Mouse (Mus musculus): Measurements from ENCODE around the gene Zmiz2. TPM values are rescaled to one million over a fixed set of nuclear protein-coding genes. Genes with fewer than 3 reads are reported as not detected.
"Not testable (repeated sequence)": the region's sequence is repeated elsewhere in the genome, so short reads cannot be mapped to it uniquely, and the experiment has no call there.

The Zmiz2 gene
- polyA plus RNA-seq, 1 experiment from 2014 or later = 10.3 TPM

GRCm38 (mm10) chr11:6436442-6436841, 47.6 kb downstream of the Zmiz2 start:
- no peak overlapping the region for H3K9ac ChIP-seq (replicated peaks)
- H3K36me3 ChIP-seq = peaks cover 83% of the 10 kb centered on the region
- no peaks in the 10 kb centered on the region for H3K27me3 ChIP-seq
- H3K4me2 ChIP-seq = no peak overlapping the region
- H3K4me1 ChIP-seq (replicated peaks) = no peaks in the 10 kb centered on the region
- 72% methylated on average over 8 of the region's 8 CpGs for WGBS
- H3K27ac ChIP-seq = no peak overlapping the region
- H3K4me3 ChIP-seq (replicated peaks) = no peak overlapping the region
- no peak for ATAC-seq (ENCODE audit: insufficient number of reproducible peaks, insufficient read depth, low FRiP score, low TSS enrichment, low read depth)
- H3K9me3 ChIP-seq = no peaks in the 10 kb centered on the region

DNA sequence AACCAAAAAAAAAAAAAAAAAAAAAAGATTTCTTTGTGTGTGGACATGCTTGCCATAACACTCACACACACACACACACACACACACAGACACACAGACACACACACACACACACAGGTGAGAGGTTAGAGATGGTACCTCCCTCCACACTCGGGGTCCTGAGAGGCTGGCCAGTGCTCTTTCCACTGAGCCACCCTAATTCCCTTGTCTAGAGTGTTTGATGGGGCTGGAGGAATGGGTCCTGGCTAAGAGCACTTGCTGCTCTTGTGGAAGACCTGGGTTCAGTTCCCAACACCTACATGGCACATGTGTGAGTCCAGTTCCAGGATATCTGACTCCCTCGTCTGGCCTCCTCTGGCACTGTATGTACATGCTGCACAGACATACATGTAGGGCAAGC, 48.8 kb downstream of the Zmiz2 start:
- Histone ChIP-seq H3K36me3 (peaks cover 73% of the 10 kb centered on the region), H3K4me1 (replicated peaks) (no peaks in the 10 kb centered on the region), H3K27me3 (no peaks in the 10 kb centered on the region), H3K27ac (no peak overlapping the region), H3K4me2 (no peak overlapping the region), H3K4me3 (replicated peaks) (no peak overlapping the region), H3K9ac (replicated peaks) (no peak overlapping the region), H3K9me3 (no peaks in the 10 kb centered on the region)
- WGBS = 86% methylated on average over 2 of the region's 2 CpGs
- ATAC-seq (ENCODE audit: insufficient number of reproducible peaks, insufficient read depth, low FRiP score, low TSS enrichment, low read depth) = no peak

- Histone ChIP-seq H3K36me3 (peaks cover 48% of the 10 kb centered on the region), H3K27ac (no peak overlapping the region), H3K9me3 (no peaks in the 10 kb centered on the region), H3K4me3 (replicated peaks) (no peak overlapping the region), H3K27me3 (no peaks in the 10 kb centered on the region), H3K9ac (replicated peaks) (no peak overlapping the region), H3K4me1 (replicated peaks) (no peaks in the 10 kb centered on the region; the same call in 1 of the 2 replicates), H3K4me2 (no peak overlapping the region)
- ATAC-seq (ENCODE audit: insufficient number of reproducible peaks, insufficient read depth, low FRiP score, low TSS enrichment, low read depth) = no peak
- 96% methylated on average over 4 of the region's 4 CpGs for WGBS
Measured at GRCm38 (mm10) chr11:6440171-6440570, 51.3 kb downstream of the Zmiz2 start.

DNA sequence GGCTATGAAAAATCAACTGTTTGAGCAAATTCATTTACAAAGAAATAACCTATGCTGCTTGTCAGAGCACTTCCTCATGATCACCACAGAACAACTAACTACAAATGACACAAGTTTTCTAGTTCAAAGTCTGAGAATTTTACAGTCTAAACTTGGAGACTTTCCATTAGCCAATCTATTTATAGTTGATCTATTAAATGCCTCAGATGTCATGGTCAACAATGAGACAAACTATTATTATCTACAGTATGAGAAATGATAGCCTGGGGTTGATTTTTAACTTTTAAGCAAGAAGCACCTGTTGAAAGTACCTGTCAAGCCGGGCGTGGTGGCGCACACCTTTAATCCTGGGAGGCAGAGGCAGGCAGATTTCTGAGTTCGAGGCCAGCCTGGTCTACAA, 53.7 kb downstream of the Zmiz2 start:
- WGBS = 94% methylated on average over 4 of the region's 4 CpGs
- Histone ChIP-seq H3K27ac (no peak overlapping the region), H3K4me2 (no peak overlapping the region), H3K4me3 (replicated peaks) (no peak overlapping the region), H3K9ac (replicated peaks) (no peak overlapping the region), H3K9me3 (no peaks in the 10 kb centered on the region), H3K36me3 (peaks cover 25% of the 10 kb centered on the region), H3K4me1 (replicated peaks) (no peaks in the 10 kb centered on the region; the same call in 1 of the 2 replicates), H3K27me3 (no peaks in the 10 kb centered on the region)
- no peak for ATAC-seq (ENCODE audit: insufficient number of reproducible peaks, insufficient read depth, low FRiP score, low TSS enrichment, low read depth)

GRCm38 (mm10) chr11:6443102-6443501, 54.2 kb downstream of the Zmiz2 start:
- Histone ChIP-seq H3K4me1 (replicated peaks) (no peaks in the 10 kb centered on the region; the same call in 1 of the 2 replicates), H3K4me2 (peak overlapping the region; percentile 81), H3K27ac (no peak overlapping the region; the same call in 1 of the 2 replicates), H3K4me3 (replicated peaks) (peak overlapping the region; percentile 70), H3K9ac (replicated peaks) (peak overlapping the region; percentile 89), H3K27me3 (no peaks in the 10 kb centered on the region), H3K36me3 (peaks cover 19% of the 10 kb centered on the region), H3K9me3 (no peaks in the 10 kb centered on the region)
- 63% methylated on average over 4 of the region's 4 CpGs for WGBS
- ATAC-seq (ENCODE audit: insufficient number of reproducible peaks, insufficient read depth, low FRiP score, low TSS enrichment, low read depth) = no peak

DNA sequence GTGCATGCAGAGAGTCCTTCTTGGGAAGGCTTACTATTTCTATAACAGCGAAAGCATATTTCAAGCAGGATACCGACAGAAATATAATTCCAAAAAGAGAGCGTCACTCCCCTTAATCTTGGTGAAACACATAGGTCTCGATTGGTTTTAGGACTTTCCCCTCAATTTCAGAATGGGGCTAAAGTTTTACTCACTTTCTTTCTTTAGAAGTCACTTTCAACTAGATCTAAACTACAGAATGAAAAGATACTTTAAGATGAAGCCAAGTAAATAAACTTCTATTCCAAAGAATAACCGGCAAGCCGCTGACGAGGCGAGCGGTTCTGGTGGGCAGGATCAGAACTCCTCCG, 54.8 kb downstream of the Zmiz2 start:
- 1% methylated on average over 10 of the region's 10 CpGs for whole genome bisulfite sequencing
- no peak for ATAC-seq (ENCODE audit: insufficient number of reproducible peaks, insufficient read depth, low FRiP score, low TSS enrichment, low read depth)
- H3K27me3 ChIP-seq = no peaks in the 10 kb centered on the region

GRCm38 (mm10) chr11:6444077-6444853, 55.4 kb downstream of the Zmiz2 start, which contains the start of gene H2afv:
H2afv (minus strand) TSS chr11:6444443.
- Histone ChIP-seq H3K27me3 (no peaks in the 10 kb centered on the region), H3K4me3 (replicated peaks) (peak within 1 kb of the TSS; percentile 70), H3K9ac (replicated peaks) (peak within 1 kb of the TSS; percentile 89), H3K4me1 (replicated peaks) (no peaks in the 10 kb centered on the region; the same call in 1 of the 2 replicates), H3K4me2 (peak within 1 kb of the TSS; percentile 81), H3K9me3 (no peaks in the 10 kb centered on the region), H3K27ac (peak within 1 kb of the TSS; percentile 97), H3K36me3 (peaks cover 11% of the 10 kb centered on the region; the same call in 1 of the 2 replicates)
- peak; percentile 99 for ATAC-seq (ENCODE audit: insufficient number of reproducible peaks, insufficient read depth, low FRiP score, low TSS enrichment, low read depth)
- WGBS = under 1% methylated on average over 72 of the region's 80 CpGs

More for the DNA sequence above, 54.8 kb downstream of the Zmiz2 start:
- peak overlapping the region; percentile 97 for H3K27ac ChIP-seq
- peak overlapping the region; percentile 89 for H3K9ac ChIP-seq (replicated peaks)
- peak overlapping the region; percentile 70 for H3K4me3 ChIP-seq (replicated peaks)
- no peaks in the 10 kb centered on the region for H3K9me3 ChIP-seq
- H3K36me3 ChIP-seq = peaks cover 13% of the 10 kb centered on the region
- H3K4me1 ChIP-seq (replicated peaks) = no peaks in the 10 kb centered on the region; the same call in 1 of the 2 replicates
- H3K4me2 ChIP-seq = peak overlapping the region; percentile 81

DNA sequence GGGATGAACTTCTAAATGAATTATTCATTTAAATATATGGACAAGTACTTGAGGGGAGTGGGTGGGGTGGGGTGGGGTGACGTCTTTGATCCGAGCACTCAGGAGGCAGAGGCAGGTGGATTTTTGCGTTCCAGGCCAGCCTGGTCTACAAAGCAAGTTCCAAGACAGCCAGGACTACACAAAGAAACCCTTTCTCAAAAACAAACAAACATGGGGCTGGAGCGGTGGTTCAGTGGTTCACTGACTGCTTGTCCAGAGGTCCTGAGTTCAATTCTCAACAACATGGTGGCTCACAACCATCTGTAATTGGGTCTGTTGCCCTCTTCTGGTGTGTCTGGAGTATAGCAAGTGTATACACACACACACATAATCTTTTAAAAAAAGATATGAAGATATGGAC, 56.6 kb downstream of the Zmiz2 start:
- Histone ChIP-seq H3K4me3 (replicated peaks) (no peak overlapping the region), H3K36me3 (peaks cover 11% of the 10 kb centered on the region; the same call in 1 of the 2 replicates), H3K9me3 (no peaks in the 10 kb centered on the region), H3K27me3 (no peaks in the 10 kb centered on the region), H3K27ac (no peak overlapping the region), H3K9ac (replicated peaks) (no peak overlapping the region), H3K4me1 (replicated peaks) (no peaks in the 10 kb centered on the region; the same call in 1 of the 2 replicates), H3K4me2 (no peak overlapping the region)
- 90% methylated on average over 4 of the region's 4 CpGs for WGBS
- no peak for ATAC-seq (ENCODE audit: insufficient number of reproducible peaks, insufficient read depth, low FRiP score, low TSS enrichment, low read depth)

GRCm38 (mm10) chr11:6445951-6446350, 57.1 kb downstream of the Zmiz2 start:
- Histone ChIP-seq H3K9ac (replicated peaks) (no peak overlapping the region), H3K4me2 (no peak overlapping the region), H3K9me3 (no peaks in the 10 kb centered on the region), H3K27me3 (no peaks in the 10 kb centered on the region), H3K36me3 (peaks cover 7% of the 10 kb centered on the region; the same call in 1 of the 2 replicates), H3K4me1 (replicated peaks) (no peaks in the 10 kb centered on the region; the same call in 1 of the 2 replicates), H3K27ac (no peak overlapping the region), H3K4me3 (replicated peaks) (no peak overlapping the region)
- 88% methylated on average over 7 of the region's 7 CpGs for WGBS
- ATAC-seq (ENCODE audit: insufficient number of reproducible peaks, insufficient read depth, low FRiP score, low TSS enrichment, low read depth) = no peak

- no peaks in the 10 kb centered on the region for H3K27me3 ChIP-seq
- WGBS = 93% methylated on average over 4 of the region's 4 CpGs
- H3K9me3 ChIP-seq = no peaks in the 10 kb centered on the region
- no peaks in the 10 kb centered on the region for H3K36me3 ChIP-seq
- no peak overlapping the region for H3K4me2 ChIP-seq
- no peak overlapping the region for H3K9ac ChIP-seq (replicated peaks)
- no peak for ATAC-seq (ENCODE audit: insufficient number of reproducible peaks, insufficient read depth, low FRiP score, low TSS enrichment, low read depth)
- H3K4me1 ChIP-seq (replicated peaks) = no peaks in the 10 kb centered on the region; the same call in 1 of the 2 replicates
- no peak overlapping the region for H3K27ac ChIP-seq
- no peak overlapping the region for H3K4me3 ChIP-seq (replicated peaks)
Measured at GRCm38 (mm10) chr11:6447493-6447892, 58.6 kb downstream of the Zmiz2 start.

- H3K9me3 ChIP-seq; ATAC-seq (ENCODE audit: insufficient number of reproducible peaks, insufficient read depth, low FRiP score, low TSS enrichment, low read depth); H3K27ac ChIP-seq; H3K4me2 ChIP-seq; H3K27me3 ChIP-seq; H3K9ac ChIP-seq (replicated peaks); H3K4me3 ChIP-seq (replicated peaks); H3K4me1 ChIP-seq (replicated peaks); H3K36me3 ChIP-seq: not testable (repeated sequence)
- WGBS = 92% methylated on average over 5 of the region's 5 CpGs
Measured at GRCm38 (mm10) chr11:6448155-6448554, 59.3 kb downstream of the Zmiz2 start.

Data from limb, embryonic 12.5 days (tissue).